20 mouse cellular contexts compared by ENCODE assay signal in the genomic region with DNA sequence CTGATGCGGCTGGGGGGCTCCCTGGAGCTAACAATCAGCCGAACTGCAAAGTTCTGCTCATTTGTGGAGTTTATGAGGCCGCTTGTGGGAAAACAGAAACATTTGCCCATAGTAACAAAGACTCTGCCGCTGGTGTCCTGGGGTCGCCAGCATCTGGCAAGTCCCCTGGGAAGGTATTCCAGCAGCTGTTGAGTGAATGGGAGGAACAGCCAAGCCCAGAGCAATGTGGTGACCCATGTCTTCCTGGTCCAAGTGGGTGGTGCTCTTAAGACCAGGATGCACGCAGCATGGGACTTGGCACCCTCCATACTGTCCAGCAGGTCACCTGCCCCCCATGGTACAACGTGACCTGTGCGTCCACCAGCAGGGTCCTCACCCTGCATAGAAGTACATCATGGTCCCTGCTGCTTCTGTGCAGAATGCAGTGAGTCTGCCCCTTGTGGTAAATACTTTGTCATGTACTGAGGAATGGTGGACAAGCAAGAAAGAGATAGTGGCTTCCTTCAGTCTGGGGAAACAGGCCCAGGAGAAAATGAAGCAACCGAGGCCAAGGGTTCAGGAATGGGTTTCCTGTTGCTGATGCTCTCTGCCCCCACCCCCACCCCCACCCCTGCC. TPM values are rescaled to one million over a fixed set of nuclear protein-coding genes. Genes with fewer than 3 reads are reported as not detected.
DNase-seq lines count a peak whose midpoint lies in the region; ATAC-seq and TF ChIP-seq lines count a peak whose summit lies in the region.
"Had no signal": no experiment of that assay in that cellular context is flagged by ENCODE, and none has a peak within 500 bp of the region (broad histone marks: within the 10 kb centered on the region; RNA-seq: fewer than 3 reads in every experiment).

No protein-coding gene starts in this region.

- no peaks in the 10 kb centered on the region for H3K4me1 ChIP-seq in kidney, postnatal 0 days (replicated peaks; ENCODE audit: insufficient read depth, low read length)
- peaks cover 11% of the 10 kb centered on the region; the same call in 1 of the 2 replicates for H3K4me1 ChIP-seq in intestine, embryonic 16.5 days (ENCODE audit: control insufficient read depth, insufficient read depth, low read length)

- no peak overlapping the region for H3K9ac ChIP-seq in kidney, postnatal 0 days (ENCODE audit: low read depth, low read length)
- H3K9ac ChIP-seq in intestine, embryonic 16.5 days (ENCODE audit: low read depth, low read length) = no peak overlapping the region
- H3K9ac ChIP-seq: embryonic facial prominence, embryonic 15.5 days; forebrain, embryonic 15.5 days; heart, embryonic 13.5 days; hindbrain, embryonic 15.5 days had no signal

- no peaks in the 10 kb centered on the region for H3K9me3 ChIP-seq in kidney, postnatal 0 days (replicated peaks; ENCODE audit: low read length)
- no peaks in the 10 kb centered on the region for H3K9me3 ChIP-seq in intestine, embryonic 16.5 days (ENCODE audit: control insufficient read depth, low read length)
- H3K9me3 ChIP-seq: embryonic facial prominence, embryonic 15.5 days; forebrain, embryonic 15.5 days; hindbrain, embryonic 15.5 days had no signal

- 66% methylated on average over 9 of the region's 9 CpGs for WGBS in kidney, postnatal 0 days
- WGBS in intestine, embryonic 16.5 days = 70% methylated on average over 9 of the region's 9 CpGs

- H3K4me3 ChIP-seq in kidney, postnatal 0 days (replicated peaks; ENCODE audit: low read depth, low read length) = no peak overlapping the region
- no peak overlapping the region for H3K4me3 ChIP-seq in intestine, embryonic 16.5 days (ENCODE audit: low read length)
- H3K4me3 ChIP-seq: embryonic facial prominence, embryonic 15.5 days; forebrain, embryonic 15.5 days; heart, embryonic 13.5 days; hindbrain, embryonic 15.5 days had no signal

- ATAC-seq in kidney, postnatal 0 days (replicated peaks; ENCODE audit: low FRiP score, low read depth) = no peak
- ATAC-seq in intestine, embryonic 16.5 days = no peak
- ATAC-seq: forebrain, embryonic 15.5 days had no signal

- no peaks in the 10 kb centered on the region for H3K36me3 ChIP-seq in kidney, postnatal 0 days (ENCODE audit: insufficient read depth, low read length)
- H3K36me3 ChIP-seq in intestine, embryonic 16.5 days (ENCODE audit: control insufficient read depth, insufficient read depth, low read length) = no peaks in the 10 kb centered on the region
- H3K36me3 ChIP-seq: embryonic facial prominence, embryonic 15.5 days; forebrain, embryonic 15.5 days; heart, embryonic 13.5 days; hindbrain, embryonic 15.5 days had no signal

- H3K27me3 ChIP-seq in kidney, postnatal 0 days (ENCODE audit: insufficient read depth, low read length) = no peaks in the 10 kb centered on the region
- no peaks in the 10 kb centered on the region for H3K27me3 ChIP-seq in intestine, embryonic 16.5 days (replicated peaks; ENCODE audit: control insufficient read depth, insufficient read depth, low read length)
- H3K27me3 ChIP-seq: embryonic facial prominence, embryonic 15.5 days; forebrain, embryonic 15.5 days; heart, embryonic 13.5 days; hindbrain, embryonic 15.5 days had no signal

- no peak overlapping the region for H3K27ac ChIP-seq in kidney, postnatal 0 days
- peak overlapping the region; percentile 46; the same call in 1 of the 2 replicates for H3K27ac ChIP-seq in intestine, embryonic 16.5 days (ENCODE audit: low read length)
- H3K27ac ChIP-seq: embryonic facial prominence, embryonic 15.5 days; forebrain, embryonic 15.5 days; heart, embryonic 13.5 days; hindbrain, embryonic 15.5 days had no signal

- TF ChIP-seq CTCF in kidney, postnatal 0 days (IDR thresholded peaks at IDR 0.05; ENCODE audit: low read depth) = peak; percentile 42; the same call in 1 of the 2 replicates

- H3K4me2 ChIP-seq in kidney, postnatal 0 days (ENCODE audit: low read length) = no peak overlapping the region
- no peak overlapping the region for H3K4me2 ChIP-seq in intestine, embryonic 16.5 days (ENCODE audit: low read depth, low read length)
- H3K4me2 ChIP-seq: embryonic facial prominence, embryonic 15.5 days; forebrain, embryonic 15.5 days; heart, embryonic 13.5 days; hindbrain, embryonic 15.5 days had no signal

- DNase-seq in gastrocnemius, postnatal 10 days = peak; percentile 8
- DNase-seq in gastrocnemius, adult 8-10 months (ENCODE audit: low spot score in 2 of 2) = no peak
- DNase-seq in kidney, postnatal 0 days (ENCODE audit: low spot score) = peak; percentile 16
- no peak for DNase-seq in kidney, adult 18-20 months
- DNase-seq in lung, postnatal 10 days = peak; percentile 18
- DNase-seq in lung, postnatal 25 days (ENCODE audit: low spot score) = no peak
- DNase-seq in right cerebral cortex, postnatal 10 days (ENCODE audit: low spot score in 2 of 2) = no peak
- DNase-seq: adrenal gland, postnatal 25 days; right cerebral cortex, postnatal 25 days; thymus, postnatal 25 days had no signal

RNA-seq across cellular contexts. Expression of gene Hmgb4, which starts 8.6 kb away (rescaled TPM):
- not detected for total RNA-seq in gastrocnemius, postnatal 10 days (2021)
- not detected for total RNA-seq in gastrocnemius, adult 8-10 months (2022)
- polyA plus RNA-seq in kidney, postnatal 0 days (2015; fragmentation: Nextera tagmentation; extraction: Ambion mirVana) = not detected in 2 replicates
- not detected in 2 replicates for polyA plus RNA-seq in intestine, embryonic 16.5 days (2015; fragmentation: Nextera tagmentation; extraction: Ambion mirVana)
- total RNA-seq: adrenal gland, postnatal 25 days; layer of hippocampus, adult 8-10 months; left cerebral cortex, postnatal 36 days; neutrophil, adult 5-6 weeks had no signal
- polyA plus RNA-seq: embryonic facial prominence, embryonic 15.5 days; forebrain, embryonic 15.5 days; heart, embryonic 13.5 days; hindbrain, embryonic 15.5 days; lung, embryonic 16.5 days; stomach, embryonic 14.5 days had no signal

Comparison
In these comparisons a context has a peak if more than half of its experiments do, and no peak if none do; other contexts are left out.
1. DNase-seq: peak in gastrocnemius, postnatal 10 days (single experiment), kidney, postnatal 0 days (single experiment) and lung, postnatal 10 days (single experiment); none in gastrocnemius, adult 8-10 months (0 of 2), kidney, adult 18-20 months (single experiment), lung, postnatal 25 days (single experiment) and right cerebral cortex, postnatal 10 days (0 of 2).